Mouse (Mus musculus): Measurements from ENCODE around the gene Dcxr. TPM values are rescaled to one million over a fixed set of nuclear protein-coding genes. Genes with fewer than 3 reads are reported as not detected.
A peak's percentile ranks its signal among the peaks of the same experiment; 100 is the strongest.

Gene Dcxr
- polyA plus RNA-seq, 1 experiment = 3.7 TPM

DNA sequence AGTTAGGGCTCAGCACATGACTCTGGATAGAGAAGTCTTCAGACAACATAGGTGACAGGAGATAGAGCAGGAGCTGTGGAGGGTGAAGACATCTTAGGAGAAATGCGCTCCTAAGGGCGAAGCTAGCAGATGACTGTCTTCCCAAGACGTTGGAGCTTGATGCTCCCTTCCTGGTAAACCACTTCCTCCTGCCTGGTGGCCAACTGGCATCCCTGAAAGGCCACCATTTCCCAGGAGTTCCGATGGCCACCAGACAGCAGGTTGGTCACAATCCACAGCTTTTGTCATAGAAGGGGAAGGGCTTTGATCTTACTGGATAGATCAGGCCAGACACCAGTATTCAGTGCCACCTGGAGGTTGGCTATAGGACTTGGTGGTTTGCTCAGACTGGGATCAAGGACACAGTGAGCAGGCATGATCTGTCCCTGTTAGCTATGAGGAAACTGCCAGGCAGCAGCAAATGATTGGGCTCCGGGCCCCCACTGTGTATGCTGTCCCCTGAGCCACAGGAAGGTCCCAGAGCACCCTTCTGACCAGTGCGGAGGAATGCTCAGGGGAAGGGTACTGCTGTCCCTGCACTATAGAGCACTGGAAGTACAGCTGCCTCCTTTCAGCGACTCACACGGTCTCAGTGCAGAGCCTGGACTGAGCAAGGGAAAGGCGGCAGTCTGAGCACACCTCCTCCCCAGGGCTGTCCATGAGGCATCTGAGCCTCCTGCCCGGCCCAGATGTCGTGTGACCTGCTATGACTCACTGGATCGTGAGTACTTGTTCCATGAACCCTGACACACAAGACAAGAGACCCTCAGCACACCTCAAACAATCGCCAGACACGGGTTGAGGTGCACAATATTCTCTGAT lies 35.0 kb upstream of the Dcxr start:
- H3K27me3 ChIP-seq (ENCODE audit: control insufficient read depth, insufficient read depth, low read length) = no peaks in the 10 kb centered on the region
- TF ChIP-seq CTCF (IDR thresholded peaks at IDR 0.05; ENCODE audit: control insufficient read depth, insufficient read depth, insufficient replicate concordance, low read depth, low read length) = no peak
- TF ChIP-seq POLR2A (IDR thresholded peaks at IDR 0.05; ENCODE audit: control insufficient read depth, low read depth, low read length) = no peak
- peaks cover 3% of the 10 kb centered on the region for H3K4me1 ChIP-seq (ENCODE audit: control insufficient read depth, insufficient read depth, low read length)
- H3K36me3 ChIP-seq (ENCODE audit: control insufficient read depth, insufficient read depth, low read length) = no peaks in the 10 kb centered on the region
- H3K27ac ChIP-seq (ENCODE audit: control insufficient read depth, insufficient read depth, low read depth, low read length) = no peak overlapping the region
- peak overlapping the region; percentile 73 for H3K4me3 ChIP-seq (ENCODE audit: control insufficient read depth, low read depth, low read length)

- H3K27me3 ChIP-seq (ENCODE audit: control insufficient read depth, insufficient read depth, low read length) = no peaks in the 10 kb centered on the region
- no peak overlapping the region for H3K27ac ChIP-seq (ENCODE audit: control insufficient read depth, insufficient read depth, low read depth, low read length)
- H3K36me3 ChIP-seq (ENCODE audit: control insufficient read depth, insufficient read depth, low read length) = no peaks in the 10 kb centered on the region
- H3K4me1 ChIP-seq (ENCODE audit: control insufficient read depth, insufficient read depth, low read length) = peaks cover 3% of the 10 kb centered on the region
- H3K4me3 ChIP-seq (ENCODE audit: control insufficient read depth, low read depth, low read length) = no peak overlapping the region
- TF ChIP-seq POLR2A (IDR thresholded peaks at IDR 0.05; ENCODE audit: control insufficient read depth, low read depth, low read length) (no peak), CTCF (IDR thresholded peaks at IDR 0.05; ENCODE audit: control insufficient read depth, insufficient read depth, insufficient replicate concordance, low read depth, low read length) (no peak)
Measured at GRCm38 (mm10) chr11:120760236-120760635, 33.2 kb upstream of the Dcxr start.

- H3K27me3 ChIP-seq (ENCODE audit: control insufficient read depth, insufficient read depth, low read length) = no peaks in the 10 kb centered on the region
- no peaks in the 10 kb centered on the region for H3K36me3 ChIP-seq (ENCODE audit: control insufficient read depth, insufficient read depth, low read length)
- no peak overlapping the region for H3K4me3 ChIP-seq (ENCODE audit: control insufficient read depth, low read depth, low read length)
- TF ChIP-seq POLR2A (IDR thresholded peaks at IDR 0.05; ENCODE audit: control insufficient read depth, low read depth, low read length) (no peak), CTCF (IDR thresholded peaks at IDR 0.05; ENCODE audit: control insufficient read depth, insufficient read depth, insufficient replicate concordance, low read depth, low read length) (no peak)
- no peak overlapping the region for H3K27ac ChIP-seq (ENCODE audit: control insufficient read depth, insufficient read depth, low read depth, low read length)
- H3K4me1 ChIP-seq (ENCODE audit: control insufficient read depth, insufficient read depth, low read length) = peaks cover 5% of the 10 kb centered on the region
Measured at GRCm38 (mm10) chr11:120751606-120752005, 24.5 kb upstream of the Dcxr start.

DNA sequence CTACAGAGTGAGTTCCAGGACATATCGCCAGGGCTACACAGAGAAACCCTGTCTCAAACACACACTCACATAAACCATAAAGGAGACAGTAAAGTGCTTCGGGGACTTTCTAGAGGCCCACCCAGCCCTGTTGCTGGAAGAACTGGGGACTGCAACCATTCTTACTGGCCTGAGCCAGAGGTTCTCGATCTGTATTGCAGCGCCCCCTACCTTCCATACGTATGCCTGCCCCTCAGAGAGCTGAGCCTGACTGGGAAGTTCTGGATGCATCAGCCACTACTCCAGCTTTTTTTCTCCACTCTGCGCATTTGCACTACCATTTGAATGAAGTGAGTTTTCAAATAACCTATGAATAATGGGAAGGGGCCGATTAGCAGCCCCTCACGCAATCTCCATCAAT lies 22.3 kb upstream of the Dcxr start:
- no peak overlapping the region for H3K27ac ChIP-seq (ENCODE audit: control insufficient read depth, insufficient read depth, low read depth, low read length)
- no peaks in the 10 kb centered on the region for H3K36me3 ChIP-seq (ENCODE audit: control insufficient read depth, insufficient read depth, low read length)
- no peaks in the 10 kb centered on the region for H3K27me3 ChIP-seq (ENCODE audit: control insufficient read depth, insufficient read depth, low read length)
- no peak overlapping the region for H3K4me3 ChIP-seq (ENCODE audit: control insufficient read depth, low read depth, low read length)
- H3K4me1 ChIP-seq (ENCODE audit: control insufficient read depth, insufficient read depth, low read length) = peaks cover 5% of the 10 kb centered on the region
- TF ChIP-seq CTCF (IDR thresholded peaks at IDR 0.05; ENCODE audit: control insufficient read depth, insufficient read depth, insufficient replicate concordance, low read depth, low read length) (peak; percentile 53; the same call in 1 of the 2 replicates), POLR2A (IDR thresholded peaks at IDR 0.05; ENCODE audit: control insufficient read depth, low read depth, low read length) (no peak)

- Histone ChIP-seq H3K27me3 (ENCODE audit: control insufficient read depth, insufficient read depth, low read length) (no peaks in the 10 kb centered on the region), H3K4me1 (ENCODE audit: control insufficient read depth, insufficient read depth, low read length) (peaks cover 5% of the 10 kb centered on the region), H3K27ac (ENCODE audit: control insufficient read depth, insufficient read depth, low read depth, low read length) (no peak overlapping the region), H3K4me3 (ENCODE audit: control insufficient read depth, low read depth, low read length) (no peak overlapping the region), H3K36me3 (ENCODE audit: control insufficient read depth, insufficient read depth, low read length) (no peaks in the 10 kb centered on the region)
- TF ChIP-seq POLR2A (IDR thresholded peaks at IDR 0.05; ENCODE audit: control insufficient read depth, low read depth, low read length) (no peak), CTCF (IDR thresholded peaks at IDR 0.05; ENCODE audit: control insufficient read depth, insufficient read depth, insufficient replicate concordance, low read depth, low read length) (no peak)
Measured at GRCm38 (mm10) chr11:120747974-120748373, 20.9 kb upstream of the Dcxr start.

DNA sequence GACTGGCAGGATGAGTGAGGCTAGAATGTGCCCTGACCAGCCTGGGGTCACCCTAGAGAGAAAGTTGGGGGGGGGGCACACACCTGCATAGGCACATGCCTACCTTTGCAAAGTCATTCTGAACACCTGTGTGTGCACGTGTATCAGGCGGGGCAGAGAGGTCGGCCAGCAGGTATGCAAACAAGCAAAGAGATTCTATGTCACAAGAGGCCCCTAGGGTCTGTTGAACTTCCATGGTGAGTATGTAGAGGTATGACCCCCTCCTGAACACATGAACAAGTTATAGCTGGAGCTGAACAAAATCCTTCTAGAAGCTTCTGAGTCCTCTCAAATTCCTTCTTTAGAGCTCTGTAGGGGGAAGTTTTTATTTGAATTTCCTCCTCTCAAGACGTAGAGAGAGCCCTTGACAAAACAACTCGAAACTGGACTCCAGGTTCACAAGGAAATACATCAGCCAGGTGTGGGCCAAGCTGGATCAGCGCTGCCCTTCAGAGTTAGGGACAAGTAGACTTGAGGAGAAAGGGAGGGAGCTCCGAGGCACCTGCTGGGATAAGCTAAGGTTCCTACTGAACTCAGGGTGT lies 17.1 kb upstream of the Dcxr start:
- Histone ChIP-seq H3K27ac (ENCODE audit: control insufficient read depth, insufficient read depth, low read depth, low read length) (no peak overlapping the region), H3K4me1 (ENCODE audit: control insufficient read depth, insufficient read depth, low read length) (no peaks in the 10 kb centered on the region), H3K4me3 (ENCODE audit: control insufficient read depth, low read depth, low read length) (no peak overlapping the region), H3K36me3 (ENCODE audit: control insufficient read depth, insufficient read depth, low read length) (no peaks in the 10 kb centered on the region), H3K27me3 (ENCODE audit: control insufficient read depth, insufficient read depth, low read length) (no peaks in the 10 kb centered on the region)
- TF ChIP-seq POLR2A (IDR thresholded peaks at IDR 0.05; ENCODE audit: control insufficient read depth, low read depth, low read length) (no peak), CTCF (IDR thresholded peaks at IDR 0.05; ENCODE audit: control insufficient read depth, insufficient read depth, insufficient replicate concordance, low read depth, low read length) (no peak)

GRCm38 (mm10) chr11:120740981-120741380 lies 13.9 kb upstream of the Dcxr start:
- no peaks in the 10 kb centered on the region for H3K27me3 ChIP-seq (ENCODE audit: control insufficient read depth, insufficient read depth, low read length)
- no peaks in the 10 kb centered on the region for H3K4me1 ChIP-seq (ENCODE audit: control insufficient read depth, insufficient read depth, low read length)
- H3K4me3 ChIP-seq (ENCODE audit: control insufficient read depth, low read depth, low read length) = no peak overlapping the region
- no peak overlapping the region for H3K27ac ChIP-seq (ENCODE audit: control insufficient read depth, insufficient read depth, low read depth, low read length)
- TF ChIP-seq POLR2A (IDR thresholded peaks at IDR 0.05; ENCODE audit: control insufficient read depth, low read depth, low read length) (no peak), CTCF (IDR thresholded peaks at IDR 0.05; ENCODE audit: control insufficient read depth, insufficient read depth, insufficient replicate concordance, low read depth, low read length) (no peak)
- H3K36me3 ChIP-seq (ENCODE audit: control insufficient read depth, insufficient read depth, low read length) = no peaks in the 10 kb centered on the region

Data from testis, adult 2 months (tissue).